Mouse (Mus musculus): ENCODE results near the gene Pbx2. TPM values are rescaled to one million over a fixed set of nuclear protein-coding genes. Genes with fewer than 3 reads are reported as not detected.
A peak's percentile ranks its signal among the peaks of the same experiment; 100 is the strongest.

Pbx2 gene
- polyA plus RNA-seq, 1 experiment from 2014 or later = 6.5 TPM

- Histone ChIP-seq H3K9ac (ENCODE audit: low read depth, low read length) (peak overlapping the region; percentile 85), H3K4me3 (ENCODE audit: low read depth, low read length) (peak overlapping the region; percentile 79), H3K36me3 (ENCODE audit: control insufficient read depth, insufficient read depth) (peaks cover 31% of the 10 kb centered on the region), H3K27ac (ENCODE audit: low read depth, low read length) (peak overlapping the region; percentile 91), H3K4me2 (replicated peaks; ENCODE audit: low read depth) (peak overlapping the region; percentile 91), H3K4me1 (replicated peaks; ENCODE audit: control insufficient read depth, insufficient read depth, low read length) (0 out of 2 replicates have a peak, but pooled peaks cover 7% of the 10 kb centered on the region), H3K9me3 (ENCODE audit: control insufficient read depth) (no peaks in the 10 kb centered on the region), H3K27me3 (replicated peaks; ENCODE audit: control insufficient read depth, insufficient read depth, low read length) (no peaks in the 10 kb centered on the region)
- 5% methylated on average over 32 of the region's 32 CpGs for WGBS
- no peak for TF ChIP-seq CTCF (IDR thresholded peaks at IDR 0.05; ENCODE audit: low read depth)
- no peak for ATAC-seq
These were observed 15.3 kb downstream of the Pbx2 start for GRCm38 (mm10) chr17:34606186-34607039.

GRCm38 (mm10) chr17:34607997-34608396 is 16.9 kb downstream of the Pbx2 start:
- H3K9ac ChIP-seq (ENCODE audit: low read depth, low read length) = no peak overlapping the region
- TF ChIP-seq CTCF (IDR thresholded peaks at IDR 0.05; ENCODE audit: low read depth) = no peak
- peak overlapping the region; percentile 7; the same call in 1 of the 2 replicates for H3K27ac ChIP-seq (ENCODE audit: low read depth, low read length)
- no peaks in the 10 kb centered on the region for H3K27me3 ChIP-seq (replicated peaks; ENCODE audit: control insufficient read depth, insufficient read depth, low read length)
- H3K9me3 ChIP-seq (ENCODE audit: control insufficient read depth) = no peaks in the 10 kb centered on the region
- no peak overlapping the region for H3K4me3 ChIP-seq (ENCODE audit: low read depth, low read length)
- H3K4me1 ChIP-seq (replicated peaks; ENCODE audit: control insufficient read depth, insufficient read depth, low read length) = 0 out of 2 replicates have a peak, but pooled peaks cover 7% of the 10 kb centered on the region
- WGBS = 60% methylated on average over 7 of the region's 7 CpGs
- H3K4me2 ChIP-seq (replicated peaks; ENCODE audit: low read depth) = no peak overlapping the region
- no peak for ATAC-seq
- peaks cover 39% of the 10 kb centered on the region for H3K36me3 ChIP-seq (ENCODE audit: control insufficient read depth, insufficient read depth)

- no peak for ATAC-seq
- 95% methylated on average over 8 of the region's 8 CpGs for WGBS
- TF ChIP-seq CTCF (IDR thresholded peaks at IDR 0.05; ENCODE audit: low read depth) = no peak
These were observed 20.0 kb downstream of the Pbx2 start for GRCm38 (mm10) chr17:34611050-34611449.

GRCm38 (mm10) chr17:34613054-34613645 is 22.1 kb downstream of the Pbx2 start:
- Histone ChIP-seq H3K27ac (ENCODE audit: low read depth, low read length) (no peak overlapping the region; the same call in 1 of the 2 replicates), H3K27me3 (replicated peaks; ENCODE audit: control insufficient read depth, insufficient read depth, low read length) (no peaks in the 10 kb centered on the region), H3K4me2 (replicated peaks; ENCODE audit: low read depth) (no peak overlapping the region), H3K36me3 (ENCODE audit: control insufficient read depth, insufficient read depth) (peaks cover 78% of the 10 kb centered on the region), H3K9ac (ENCODE audit: low read depth, low read length) (no peak overlapping the region), H3K4me3 (ENCODE audit: low read depth, low read length) (no peak overlapping the region), H3K9me3 (ENCODE audit: control insufficient read depth) (no peaks in the 10 kb centered on the region), H3K4me1 (replicated peaks; ENCODE audit: control insufficient read depth, insufficient read depth, low read length) (no peaks in the 10 kb centered on the region)
- 79% methylated on average over 11 of the region's 11 CpGs for WGBS
- no peak for TF ChIP-seq CTCF (IDR thresholded peaks at IDR 0.05; ENCODE audit: low read depth)
- no peak for ATAC-seq

More at GRCm38 (mm10) chr17:34611050-34611449, 20.0 kb downstream of the Pbx2 start:
- Histone ChIP-seq H3K4me3 (ENCODE audit: low read depth, low read length) (no peak overlapping the region), H3K36me3 (ENCODE audit: control insufficient read depth, insufficient read depth) (peaks cover 62% of the 10 kb centered on the region), H3K9me3 (ENCODE audit: control insufficient read depth) (no peaks in the 10 kb centered on the region), H3K27me3 (replicated peaks; ENCODE audit: control insufficient read depth, insufficient read depth, low read length) (no peaks in the 10 kb centered on the region), H3K9ac (ENCODE audit: low read depth, low read length) (no peak overlapping the region), H3K4me1 (replicated peaks; ENCODE audit: control insufficient read depth, insufficient read depth, low read length) (0 out of 2 replicates have a peak, but pooled peaks cover 5% of the 10 kb centered on the region), H3K27ac (ENCODE audit: low read depth, low read length) (no peak overlapping the region), H3K4me2 (replicated peaks; ENCODE audit: low read depth) (no peak overlapping the region)

- 93% methylated on average over 10 of the region's 10 CpGs for WGBS
- H3K27ac ChIP-seq (ENCODE audit: low read depth, low read length) = no peak overlapping the region
- ATAC-seq = no peak
- H3K4me1 ChIP-seq (replicated peaks; ENCODE audit: control insufficient read depth, insufficient read depth, low read length) = no peaks in the 10 kb centered on the region
- no peak overlapping the region for H3K9ac ChIP-seq (ENCODE audit: low read depth, low read length)
- no peaks in the 10 kb centered on the region for H3K9me3 ChIP-seq (ENCODE audit: control insufficient read depth)
- H3K27me3 ChIP-seq (replicated peaks; ENCODE audit: control insufficient read depth, insufficient read depth, low read length) = no peaks in the 10 kb centered on the region
- peaks cover 74% of the 10 kb centered on the region for H3K36me3 ChIP-seq (ENCODE audit: control insufficient read depth, insufficient read depth)
- no peak overlapping the region for H3K4me2 ChIP-seq (replicated peaks; ENCODE audit: low read depth)
- no peak for TF ChIP-seq CTCF (IDR thresholded peaks at IDR 0.05; ENCODE audit: low read depth)
- H3K4me3 ChIP-seq (ENCODE audit: low read depth, low read length) = no peak overlapping the region
These were observed 22.8 kb downstream of the Pbx2 start for GRCm38 (mm10) chr17:34613830-34614229.

- no peak within 1 kb of the TSS for H3K9ac ChIP-seq (ENCODE audit: low read depth, low read length)
- no peak within 1 kb of the TSS for H3K4me3 ChIP-seq (ENCODE audit: low read depth, low read length)
- H3K27ac ChIP-seq (ENCODE audit: low read depth, low read length) = no peak within 1 kb of the TSS
- H3K9me3 ChIP-seq (ENCODE audit: control insufficient read depth) = no peaks in the 10 kb centered on the region
- ATAC-seq = no peak
- H3K27me3 ChIP-seq (replicated peaks; ENCODE audit: control insufficient read depth, insufficient read depth, low read length) = no peaks in the 10 kb centered on the region
- H3K4me1 ChIP-seq (replicated peaks; ENCODE audit: control insufficient read depth, insufficient read depth, low read length) = no peaks in the 10 kb centered on the region
- H3K36me3 ChIP-seq (ENCODE audit: control insufficient read depth, insufficient read depth) = peaks cover 70% of the 10 kb centered on the region
- WGBS = 85% methylated on average over 6 of the region's 6 CpGs
- TF ChIP-seq CTCF (IDR thresholded peaks at IDR 0.05; ENCODE audit: low read depth) = no peak
- no peak within 1 kb of the TSS for H3K4me2 ChIP-seq (replicated peaks; ENCODE audit: low read depth)
These were observed 24.8 kb downstream of the Pbx2 start, which contains the start of gene Egfl8 for GRCm38 (mm10) chr17:34615871-34616270. Gene Egfl8 (minus strand): TSS chr17:34615971.
